Mouse (Mus musculus) MEL (cell line): ENCODE data around the gene Scn4b. TPM values are rescaled to one million over a fixed set of nuclear protein-coding genes. Genes with fewer than 3 reads are reported as not detected.

ENCODE experiments used
- DNase-seq: peaks from one replicate; pipeline ENCODE4 v3.0.0; 2011; ENCODE audit warnings: low read depth, low spot score
- H3K27ac ChIP-seq: 2 replicates; pipeline ENCODE4 v1.5.1; 2012; ENCODE audit warnings: low read depth, mild to moderate bottlenecking, control low read depth, low read length, moderate library complexity; ENCODE audit not compliant: control insufficient read depth
- H3K27me3 ChIP-seq, 2 experiments: fragments of 150-350 bp in 1 of 2; sonication (generic) in 1 of 2; 2 replicates each; pipeline ENCODE4 v1.6.1; 2012; ENCODE audit warnings: low read length in 2 of 2, mild to moderate bottlenecking in 2 of 2, improper control_type of control experiment in 1 of 2, moderate library complexity in 1 of 2; ENCODE audit not compliant: insufficient read depth in 2 of 2, control insufficient read depth in 1 of 2
- H3K36me3 ChIP-seq, 2 experiments: 2 replicates each; pipeline ENCODE4 v1.6.1; 2012 to 2014; ENCODE audit warnings: low read length in 2 of 2, improper control_type of control experiment in 1 of 2, inconsistent platforms in 1 of 2, mild to moderate bottlenecking in 1 of 2; ENCODE audit not compliant: insufficient read depth in 2 of 2, control insufficient read depth in 1 of 2
- H3K4me1 ChIP-seq, 2 experiments: fragments of 150-350 bp in 1 of 2; sonication (generic) in 1 of 2; 2 replicates each; pipeline ENCODE4 v1.6.1; 2012; ENCODE audit warnings: low read length in 2 of 2, improper control_type of control experiment in 1 of 2, mild to moderate bottlenecking in 1 of 2; ENCODE audit not compliant: insufficient read depth in 2 of 2, control insufficient read depth in 1 of 2
- H3K4me3 ChIP-seq, 2 experiments: fragments of 150-350 bp in 1 of 2; sonication (generic) in 1 of 2; 2 replicates each; pipeline ENCODE4 v1.5.1; 2012; ENCODE audit warnings: low read depth in 2 of 2, low read length in 2 of 2, mild to moderate bottlenecking in 2 of 2, moderate library complexity in 2 of 2, control low read depth in 1 of 2, improper control_type of control experiment in 1 of 2; ENCODE audit not compliant: control insufficient read depth in 1 of 2, insufficient read depth in 1 of 2
- H3K79me2 ChIP-seq: 2 replicates; pipeline ENCODE4 v1.6.1; 2012; ENCODE audit warnings: mild to moderate bottlenecking, low read length, moderate library complexity; ENCODE audit not compliant: control insufficient read depth, poor library complexity, insufficient read depth
- H3K9ac ChIP-seq: 2 replicates; pipeline ENCODE4 v1.6.1; 2012; ENCODE audit warnings: low read depth, mild to moderate bottlenecking, control low read depth, low read length, moderate library complexity; ENCODE audit not compliant: control insufficient read depth, poor library complexity, severe bottlenecking
- H3K9me3 ChIP-seq: fragments of 150-350 bp; sonication (generic); replicated peaks from 2 replicates; pipeline ENCODE4 v1.6.1; 2012; ENCODE audit warnings: mild to moderate bottlenecking, low read length, improper control_type of control experiment, moderate library complexity; ENCODE audit not compliant: insufficient read depth
- CHD2 ChIP-seq: IDR thresholded peaks from 2 replicates; pipeline ENCODE4 v1.6.1; 2011; ENCODE audit warnings: low read length, improper control_type of control experiment
- E2F4 ChIP-seq: IDR thresholded peaks from 2 replicates; pipeline ENCODE4 v1.6.1; 2011; ENCODE audit warnings: low read depth, low read length, improper control_type of control experiment, borderline replicate concordance
- HCFC1 ChIP-seq: IDR thresholded peaks from 2 replicates; pipeline ENCODE4 v1.6.1; 2012; ENCODE audit warnings: low read depth, mild to moderate bottlenecking, inconsistent platforms, low read length, improper control_type of control experiment, moderate library complexity
- MAZ ChIP-seq: IDR thresholded peaks from 2 replicates; pipeline ENCODE4 v1.6.1; 2012; ENCODE audit warnings: low read depth, mild to moderate bottlenecking, inconsistent platforms, low read length, improper control_type of control experiment
- MEF2A ChIP-seq: IDR thresholded peaks from 2 replicates; pipeline ENCODE4 v1.6.1; 2014; ENCODE audit warnings: low read depth, mild to moderate bottlenecking, inconsistent platforms, low read length, improper control_type of control experiment; ENCODE audit not compliant: poor library complexity, insufficient replicate concordance, severe bottlenecking; ENCODE audit errors: extremely low read depth
- MYB ChIP-seq: IDR thresholded peaks from 2 replicates; pipeline ENCODE4 v1.6.1; 2011; ENCODE audit warnings: mild to moderate bottlenecking, low read depth, low read length, improper control_type of control experiment
- NRF1 ChIP-seq: IDR thresholded peaks from 2 replicates; pipeline ENCODE4 v1.6.1; 2014; ENCODE audit warnings: low read depth, mild to moderate bottlenecking, inconsistent platforms, low read length, improper control_type of control experiment, moderate library complexity; ENCODE audit not compliant: poor library complexity, insufficient read depth, severe bottlenecking
- POLR2A ChIP-seq, 2 experiments: IDR thresholded peaks; 2 replicates each; pipeline ENCODE4 v1.6.1; 2011 to 2012; ENCODE audit warnings: low read length in 2 of 2, mild to moderate bottlenecking in 2 of 2, control low read depth in 1 of 2, improper control_type of control experiment in 1 of 2, low read depth in 1 of 2, moderate library complexity in 1 of 2; ENCODE audit not compliant: control insufficient read depth in 1 of 2, insufficient read depth in 1 of 2, poor library complexity in 1 of 2
- SIN3A ChIP-seq: IDR thresholded peaks from 2 replicates; pipeline ENCODE4 v1.6.1; 2012; ENCODE audit warnings: low read length, improper control_type of control experiment, inconsistent platforms
- TAL1 ChIP-seq: IDR thresholded peaks from 2 replicates; pipeline ENCODE4 v1.6.1; 2012; ENCODE audit warnings: mild to moderate bottlenecking, inconsistent platforms, low read length, moderate library complexity, mixed read lengths
- TCF12 ChIP-seq: IDR thresholded peaks from 2 replicates; pipeline ENCODE4 v1.6.1; 2014; ENCODE audit warnings: low read depth, mild to moderate bottlenecking, inconsistent platforms, low read length, improper control_type of control experiment, moderate library complexity
- UBTF ChIP-seq: IDR thresholded peaks from 2 replicates; pipeline ENCODE4 v1.6.1; 2012; ENCODE audit warnings: low read depth, mild to moderate bottlenecking, inconsistent platforms, low read length, improper control_type of control experiment, moderate library complexity, borderline replicate concordance; ENCODE audit not compliant: insufficient read depth
- USF2 ChIP-seq, 2 experiments: IDR thresholded peaks; 2 replicates each; pipeline ENCODE4 v1.6.1; 2011 to 2012; ENCODE audit warnings: improper control_type of control experiment in 2 of 2, low read length in 2 of 2, borderline replicate concordance in 1 of 2, inconsistent platforms in 1 of 2, low read depth in 1 of 2, mild to moderate bottlenecking in 1 of 2; ENCODE audit not compliant: insufficient read depth in 1 of 2
- ZC3H11A ChIP-seq: IDR thresholded peaks from 2 replicates; pipeline ENCODE4 v1.6.1; 2012; ENCODE audit warnings: low read depth, mild to moderate bottlenecking, inconsistent platforms, low read length, improper control_type of control experiment
- ZKSCAN1 ChIP-seq: IDR thresholded peaks from 2 replicates; pipeline ENCODE4 v1.6.1; 2012; ENCODE audit warnings: low read depth, mild to moderate bottlenecking, inconsistent platforms, low read length, improper control_type of control experiment, moderate library complexity
- ZNF384 ChIP-seq: IDR thresholded peaks from 2 replicates; pipeline ENCODE4 v1.6.1; 2012; ENCODE audit warnings: low read depth, mild to moderate bottlenecking, inconsistent platforms, low read length, improper control_type of control experiment
- polyA plus RNA-seq, 2 experiments: library from polyadenylated mRNA; stranded (reverse) in 1 of 2; unstranded in 1 of 2; fragments of >175 nt in 1 of 2; fragments of >200 nt in 1 of 2; gene quantifications; 2 replicates each; pipeline versions ENCODE4 v1.2.1 to v1.2.4; 2012; ENCODE audit warnings: low replicate concordance in 2 of 2, low read depth in 1 of 2; ENCODE audit not compliant: insufficient read length in 2 of 2, insufficient read depth in 1 of 2, missing spikeins in 1 of 2
- total RNA-seq: library from RNA; depleted of rRNA; stranded (reverse); fragments of 300-350 nt; gene quantifications from 2 replicates; pipeline ENCODE4 v1.2.3, GENCODE M21; 2012

Scn4b gene
- total and polyA plus RNA-seq, 3 experiments, result not detected

- Histone ChIP-seq H3K4me1 (no peaks in the 10 kb centered on the region), H3K27me3 (peaks cover 0 to 2% of the 10 kb centered on the region in 2 experiments; a peak in 2 of 4 replicates), H3K4me3 (no peak overlapping the region), H3K79me2 (no peaks in the 10 kb centered on the region), H3K9ac (no peak overlapping the region), H3K36me3 (no peaks in the 10 kb centered on the region), H3K27ac (no peak overlapping the region), H3K9me3 (no peaks in the 10 kb centered on the region)
- TF ChIP-seq TAL1, result no peak
- TF ChIP-seq TCF12, result no peak
- no peak for TF ChIP-seq ZKSCAN1
- TF ChIP-seq POLR2A (IDR thresholded peaks at IDR 0.05; ENCODE audit: control insufficient read depth in 1 of 2, insufficient read depth in 1 of 2, low read depth in 1 of 2, low read length in 2 of 2, poor library complexity in 1 of 2), result no peak
- no peak for TF ChIP-seq NRF1
- DNase-seq, result no peak
Measured at GRCm38 (mm10) chr9:45139082-45139481, 887 bp downstream of the Scn4b start.

GRCm38 (mm10) chr9:45140945-45141344, 2.8 kb downstream of the Scn4b start:
- Histone ChIP-seq H3K27me3 (peaks cover 0 to 2% of the 10 kb centered on the region in 2 experiments; a peak in 2 of 4 replicates), H3K4me1 (no peaks in the 10 kb centered on the region), H3K9me3 (no peaks in the 10 kb centered on the region), H3K9ac (no peak overlapping the region), H3K79me2 (no peaks in the 10 kb centered on the region), H3K4me3 (no peak overlapping the region), H3K36me3 (no peaks in the 10 kb centered on the region), H3K27ac (no peak overlapping the region)
- DNase-seq, result no peak
- TF ChIP-seq MYB (no peak), POLR2A (IDR thresholded peaks at IDR 0.05; ENCODE audit: control insufficient read depth in 1 of 2, insufficient read depth in 1 of 2, low read depth in 1 of 2, low read length in 2 of 2, poor library complexity in 1 of 2) (no peak), MAZ (no peak), SIN3A (no peak)

GRCm38 (mm10) chr9:45142686-45143085, 4.5 kb downstream of the Scn4b start:
- Histone ChIP-seq H3K9me3 (no peaks in the 10 kb centered on the region), H3K79me2 (no peaks in the 10 kb centered on the region), H3K27me3 (peaks cover 0 to 2% of the 10 kb centered on the region in 2 experiments; a peak in 3 of 4 replicates), H3K27ac (no peak overlapping the region), H3K4me3 (no peak overlapping the region), H3K4me1 (no peaks in the 10 kb centered on the region), H3K36me3 (no peaks in the 10 kb centered on the region), H3K9ac (no peak overlapping the region)
- no peak for TF ChIP-seq UBTF
- no peak for TF ChIP-seq E2F4
- TF ChIP-seq ZKSCAN1, result no peak
- no peak for TF ChIP-seq ZNF384
- TF ChIP-seq CHD2, result no peak
- no peak for TF ChIP-seq ZC3H11A
- no peak for TF ChIP-seq MEF2A
- no peak for TF ChIP-seq USF2 (IDR thresholded peaks at IDR 0.05; ENCODE audit: borderline replicate concordance in 1 of 2, insufficient read depth in 1 of 2, low read depth in 1 of 2, low read length in 2 of 2)
- no peak for TF ChIP-seq HCFC1
- TF ChIP-seq NRF1, result no peak
- DNase-seq, result no peak
